Mouse (Mus musculus) cerebellum, adult 2 months (tissue): ENCODE measurements at regions not wholly inside any gene's neighbourhood (a gene's known extent, or its start where the extent isn't known, plus 50 kb on each side); places are given as distances from the start of the nearest gene placed in this dataset.

Experiments used
- DNase-seq, 2 experiments: peaks; one replicate each; pipeline ENCODE4 v3.0.0; 2021
- H3K27ac ChIP-seq: fragments of 200-500 bp; 2 replicates; pipeline ENCODE4 v1.5.1; 2012; ENCODE audit warnings: low read length, control low read depth, inconsistent platforms; ENCODE audit not compliant: insufficient read depth
- H3K27me3 ChIP-seq: fragments of 200-500 bp; 2 replicates; pipeline ENCODE4 v1.6.1; 2012; ENCODE audit warnings: inconsistent platforms, mild to moderate bottlenecking, low read length, moderate library complexity; ENCODE audit not compliant: control insufficient read depth, insufficient read depth
- H3K4me1 ChIP-seq: fragments of 200-500 bp; 2 replicates; pipeline ENCODE4 v1.6.1; 2011; ENCODE audit warnings: low read length; ENCODE audit not compliant: control insufficient read depth, insufficient read depth
- H3K4me3 ChIP-seq: fragments of 200-500 bp; replicated peaks from 2 replicates; pipeline ENCODE3; 2011; ENCODE audit warnings: mild to moderate bottlenecking, low read depth, low read length, control low read depth; ENCODE audit not compliant: insufficient read depth
- CTCF ChIP-seq: fragments of 200-500 bp; IDR thresholded peaks from 2 replicates; pipeline ENCODE4 v1.5.1; 2011; ENCODE audit warnings: low read depth, mild to moderate bottlenecking, control low read depth, low read length, moderate library complexity, borderline replicate concordance; ENCODE audit not compliant: insufficient read depth
- POLR2A ChIP-seq: fragments of 200-500 bp; IDR thresholded peaks from 2 replicates; pipeline ENCODE4 v1.6.1; 2011; ENCODE audit warnings: low read length, control low read depth, borderline replicate concordance; ENCODE audit not compliant: insufficient read depth
- WGBS: fragments of 180-500 bp; shearing (Covaris S2); methylation state at CpG from one replicate; pipeline ENCODE4 v1.1.7; 2018; 5-methylcytosine and 5-hydroxymethylcytosine counted together

- no peak overlapping the region for H3K4me3 ChIP-seq
- H3K4me1 ChIP-seq: no peaks in the 10 kb centered on the region
- DNase-seq: no peak
- 94% methylated on average over 2 of the region's 2 CpGs for WGBS
- TF ChIP-seq POLR2A (no peak), CTCF (no peak)
- no peak overlapping the region for H3K27ac ChIP-seq
- H3K27me3 ChIP-seq: no peaks in the 10 kb centered on the region
These were observed 90.7 kb upstream of the Tbx3 start for GRCm38 (mm10) chr5:119579806-119580205.

GRCm38 (mm10) chr5:119580395-119580794 lies 90.1 kb upstream of the Tbx3 start:
- Histone ChIP-seq H3K27ac (no peak overlapping the region), H3K27me3 (no peaks in the 10 kb centered on the region), H3K4me1 (no peaks in the 10 kb centered on the region), H3K4me3 (no peak overlapping the region)
- WGBS: 89% methylated on average over 6 of the region's 6 CpGs
- TF ChIP-seq CTCF: no peak
- no peak for DNase-seq

GRCm38 (mm10) chr5:119580798-119581197 lies 89.7 kb upstream of the Tbx3 start:
- 84% methylated on average over 2 of the region's 2 CpGs for WGBS
- DNase-seq: no peak
- Histone ChIP-seq H3K4me3 (no peak overlapping the region), H3K27ac (no peak overlapping the region), H3K27me3 (no peaks in the 10 kb centered on the region), H3K4me1 (no peaks in the 10 kb centered on the region)
- TF ChIP-seq CTCF: no peak
- no peak for TF ChIP-seq POLR2A

DNA sequence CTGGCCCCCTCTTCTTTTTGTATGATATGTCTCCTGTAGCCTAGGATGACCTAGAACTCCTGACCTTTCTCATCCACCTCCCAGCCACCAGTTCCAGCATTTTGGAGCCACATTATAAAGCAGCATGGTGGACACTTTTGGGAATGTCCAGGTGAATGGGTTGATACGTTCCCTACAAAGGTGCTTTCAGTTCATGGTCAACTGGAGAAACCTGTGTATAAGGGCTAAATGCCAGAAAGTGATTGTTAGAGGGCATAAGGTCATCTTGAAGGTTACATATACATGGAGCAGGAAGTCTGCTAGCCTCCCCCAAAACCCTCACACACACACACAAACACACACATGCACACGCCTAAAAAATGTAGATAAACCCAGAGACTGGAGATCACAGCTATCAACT lies 86.1 kb upstream of the Tbx3 start:
- H3K4me1 ChIP-seq: no peaks in the 10 kb centered on the region
- TF ChIP-seq CTCF (no peak), POLR2A (no peak)
- WGBS: 77% methylated on average over 2 of the region's 2 CpGs
- H3K27me3 ChIP-seq: no peaks in the 10 kb centered on the region
- no peak for DNase-seq
- no peak overlapping the region for H3K4me3 ChIP-seq
- H3K27ac ChIP-seq: no peak overlapping the region

GRCm38 (mm10) chr5:119584914-119585313 lies 85.6 kb upstream of the Tbx3 start:
- Histone ChIP-seq H3K27ac (no peak overlapping the region), H3K4me1 (no peaks in the 10 kb centered on the region), H3K4me3 (no peak overlapping the region), H3K27me3 (no peaks in the 10 kb centered on the region)
- no peak for DNase-seq
- 90% methylated on average over 5 of the region's 5 CpGs for WGBS
- no peak for TF ChIP-seq CTCF
- TF ChIP-seq POLR2A: no peak

DNA sequence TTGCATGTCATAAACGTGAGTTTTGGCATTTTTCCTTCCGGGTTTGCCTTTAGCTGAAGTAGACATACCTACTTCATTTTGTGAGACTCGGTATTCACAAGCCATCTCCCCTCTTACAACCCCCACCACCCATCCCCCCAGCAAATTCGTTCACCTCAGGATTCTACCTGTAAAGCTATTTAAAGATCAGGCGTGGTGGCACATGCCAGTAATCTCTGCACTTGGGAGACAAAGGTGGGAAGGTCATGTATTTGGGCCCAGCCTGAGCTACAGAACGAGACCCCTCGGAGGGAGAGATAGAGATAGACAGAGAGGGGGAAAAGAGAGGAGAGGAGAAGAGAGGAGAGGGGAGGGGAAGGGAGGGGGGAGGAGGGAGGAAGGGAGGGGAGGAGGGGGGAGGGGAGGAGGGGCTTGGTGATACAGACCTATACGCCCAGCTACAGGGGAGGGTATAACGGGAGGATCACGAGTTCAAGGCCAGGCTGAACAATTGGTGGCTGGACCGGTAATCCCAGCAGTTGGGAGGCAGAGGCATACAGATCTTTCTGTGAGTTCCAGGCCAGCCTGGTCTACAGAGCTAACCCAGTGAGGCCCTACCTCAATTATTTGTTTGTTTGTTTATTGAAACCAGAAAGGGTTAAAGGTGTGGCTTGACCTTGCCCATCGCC lies 83.9 kb upstream of the Tbx3 start:
- Histone ChIP-seq H3K4me3 (no peak overlapping the region), H3K27me3 (no peaks in the 10 kb centered on the region), H3K4me1 (no peaks in the 10 kb centered on the region), H3K27ac (no peak overlapping the region)
- no peak for DNase-seq
- TF ChIP-seq CTCF (no peak), POLR2A (no peak)
- 90% methylated on average over 12 of the region's 12 CpGs for WGBS

DNA sequence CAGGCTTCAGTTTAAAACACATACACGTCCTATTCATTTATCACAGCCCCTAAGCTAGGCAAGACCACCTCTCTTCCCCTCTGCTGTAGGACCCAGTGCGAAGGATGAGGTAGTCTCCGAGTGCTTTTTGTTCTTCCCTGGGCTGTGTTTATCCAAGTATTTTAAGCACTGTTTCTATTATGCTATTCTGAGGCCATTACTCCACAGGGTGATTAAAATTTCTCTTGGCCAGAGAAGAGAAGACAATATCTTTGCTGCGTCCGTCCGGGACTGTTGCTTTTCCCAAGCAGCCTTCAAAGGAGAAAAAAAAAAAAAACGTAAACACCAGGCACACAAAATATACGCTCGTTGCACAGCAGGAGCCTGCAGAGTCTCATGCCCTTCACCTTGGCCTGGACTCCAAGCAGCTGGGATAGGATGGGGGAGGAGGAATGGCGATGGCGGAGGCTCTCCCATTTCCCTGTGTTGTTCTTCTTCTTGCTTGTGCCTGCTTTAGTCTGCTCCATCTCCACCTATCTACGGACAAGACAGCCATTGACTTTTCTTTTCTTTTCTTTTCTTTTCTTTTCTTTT lies 83.1 kb upstream of the Tbx3 start:
- Histone ChIP-seq H3K4me3 (no peak overlapping the region), H3K27me3 (no peaks in the 10 kb centered on the region), H3K27ac (no peak overlapping the region), H3K4me1 (no peaks in the 10 kb centered on the region)
- TF ChIP-seq CTCF (no peak), POLR2A (no peak)
- no peak for DNase-seq
- WGBS: 49% methylated on average over 12 of the region's 12 CpGs

DNA sequence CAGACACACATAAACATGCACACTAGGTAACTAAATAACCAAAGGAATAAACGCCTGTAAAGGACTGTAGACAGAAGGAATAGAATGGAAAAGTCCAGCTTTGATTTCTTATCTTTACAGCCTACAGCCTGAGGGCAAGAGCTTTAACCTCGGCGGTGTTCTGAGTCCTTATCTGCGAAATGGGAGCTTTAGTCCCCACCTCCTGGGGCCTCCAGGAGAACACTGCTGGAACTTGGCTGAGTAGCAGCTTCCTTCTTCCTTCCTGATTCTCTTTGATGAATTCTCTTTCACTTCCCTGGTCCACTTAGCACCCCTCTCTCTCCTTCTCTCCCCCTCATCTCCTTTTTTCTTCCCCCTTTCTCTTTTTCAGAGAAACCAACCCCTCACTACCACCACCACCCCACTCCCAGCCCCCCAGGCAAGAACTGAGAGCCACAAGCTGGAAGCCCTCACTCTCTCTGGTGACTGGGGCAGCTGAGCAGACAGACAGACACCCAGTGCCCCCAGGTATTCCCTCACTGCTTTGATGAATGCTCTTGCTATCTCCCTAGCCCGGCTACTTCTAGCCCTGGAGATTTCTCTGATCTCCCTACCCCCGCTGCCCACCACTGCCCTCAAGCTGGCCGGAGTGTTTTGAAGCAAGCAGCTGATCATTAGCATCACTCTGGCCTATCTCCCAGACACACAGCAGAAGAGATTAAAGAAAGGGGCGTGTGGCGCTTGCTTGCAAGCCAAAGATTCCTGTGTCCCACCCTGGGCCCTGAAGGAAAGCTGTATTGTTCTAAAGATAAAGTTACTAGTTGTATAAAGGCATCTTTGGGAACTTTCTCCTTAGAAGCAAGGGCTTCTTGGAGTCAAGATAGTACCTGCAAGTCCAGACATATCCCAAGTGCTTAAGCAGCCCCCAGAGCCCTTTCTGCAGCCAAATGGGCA lies 81.9 kb upstream of the Tbx3 start:
- DNase-seq: no peak
- Histone ChIP-seq H3K27ac (no peak overlapping the region; the same call in 1 of the 2 replicates), H3K4me3 (no peak overlapping the region), H3K4me1 (no peaks in the 10 kb centered on the region), H3K27me3 (no peaks in the 10 kb centered on the region)
- WGBS: 32% methylated on average over 9 of the region's 9 CpGs
- TF ChIP-seq POLR2A: no peak
- TF ChIP-seq CTCF: no peak
